Mouse (Mus musculus): ENCODE data around the gene Pax1. TPM values are rescaled to one million over a fixed set of nuclear protein-coding genes. Genes with fewer than 3 reads are reported as not detected.

Gene Pax1
- total and polyA plus RNA-seq, 2 experiments from 2014 or later = not detected

DNA sequence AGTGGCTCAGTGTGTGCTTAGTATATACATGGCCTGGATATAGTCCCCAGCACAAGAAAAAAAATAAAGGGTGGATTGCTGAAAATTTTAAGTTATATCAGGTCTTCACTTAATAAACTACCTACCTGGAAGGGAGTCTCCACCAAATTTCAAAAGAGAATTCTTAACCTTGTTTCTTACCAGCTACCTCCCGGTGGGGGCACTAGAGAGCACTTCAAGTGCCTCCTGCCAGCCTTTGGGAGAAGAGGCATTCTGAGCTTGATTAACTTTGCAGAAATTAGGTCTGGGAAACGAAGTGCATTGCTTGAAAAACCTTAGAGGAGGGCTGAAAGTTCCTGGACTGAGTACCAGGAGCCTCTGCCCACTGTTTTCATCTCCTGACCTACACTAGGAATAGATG, 19.5 kb upstream of the Pax1 start:
- Histone ChIP-seq H3K4me1 (ENCODE audit: control insufficient read depth, insufficient read depth) (no peaks in the 10 kb centered on the region), H3K4me2 (ENCODE audit: low read depth, low read length) (no peak overlapping the region), H3K9ac (replicated peaks; ENCODE audit: low read depth, low read length) (no peak overlapping the region), H3K36me3 (replicated peaks; ENCODE audit: control insufficient read depth, insufficient read depth, low read length) (no peaks in the 10 kb centered on the region), H3K4me3 (ENCODE audit: low read depth, low read length) (no peak overlapping the region), H3K9me3 (replicated peaks; ENCODE audit: control insufficient read depth, low read length) (no peaks in the 10 kb centered on the region), H3K27ac (ENCODE audit: low read depth) (no peak overlapping the region), H3K27me3 (ENCODE audit: control insufficient read depth, insufficient read depth, low read length) (no peaks in the 10 kb centered on the region)
- DNase-seq (ENCODE audit: low spot score) (no peak), ATAC-seq (ENCODE audit: insufficient read depth, low read depth) (no peak)
- WGBS = 18% methylated on average over 2 of the region's 2 CpGs
- TF ChIP-seq CTCF (IDR thresholded peaks at IDR 0.05; ENCODE audit: low read depth) (peak; percentile 29), EP300 (IDR thresholded peaks at IDR 0.05; ENCODE audit: low read depth) (no peak)

DNA sequence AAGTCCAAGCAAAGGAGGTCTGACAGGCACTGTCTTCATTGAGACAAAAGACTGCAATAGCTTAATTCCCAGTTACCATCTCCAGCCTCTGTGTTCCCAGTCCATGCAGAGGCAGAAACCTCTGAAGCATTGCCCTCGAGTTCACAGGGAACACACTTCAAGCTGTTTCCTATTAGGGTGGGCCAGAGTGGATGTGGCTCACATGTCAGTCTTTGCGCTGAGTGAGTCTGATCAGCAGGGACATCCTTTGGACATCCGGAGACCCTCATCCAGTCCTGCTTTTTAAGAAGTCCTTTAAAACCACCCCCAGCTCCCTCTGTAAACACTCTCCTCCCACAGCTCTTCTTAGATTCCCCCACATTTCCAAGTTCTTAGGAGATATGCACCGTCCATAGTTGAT, 2.0 kb upstream of the Pax1 start:
- DNase-seq (ENCODE audit: low spot score) (no peak), ATAC-seq (ENCODE audit: insufficient read depth, low read depth) (no peak)
- TF ChIP-seq CTCF (IDR thresholded peaks at IDR 0.05; ENCODE audit: low read depth) = no peak
- Histone ChIP-seq H3K9me3 (replicated peaks; ENCODE audit: control insufficient read depth, low read length) (no peaks in the 10 kb centered on the region), H3K27me3 (ENCODE audit: control insufficient read depth, insufficient read depth, low read length) (peaks cover 88% of the 10 kb centered on the region), H3K27ac (ENCODE audit: low read depth) (no peak overlapping the region), H3K36me3 (replicated peaks; ENCODE audit: control insufficient read depth, insufficient read depth, low read length) (no peaks in the 10 kb centered on the region), H3K9ac (replicated peaks; ENCODE audit: low read depth, low read length) (no peak overlapping the region), H3K4me2 (ENCODE audit: low read depth, low read length) (no peak overlapping the region), H3K4me1 (ENCODE audit: control insufficient read depth, insufficient read depth) (no peaks in the 10 kb centered on the region), H3K4me3 (ENCODE audit: low read depth, low read length) (no peak overlapping the region)
- WGBS = 4% methylated on average over 4 of the region's 4 CpGs

DNA sequence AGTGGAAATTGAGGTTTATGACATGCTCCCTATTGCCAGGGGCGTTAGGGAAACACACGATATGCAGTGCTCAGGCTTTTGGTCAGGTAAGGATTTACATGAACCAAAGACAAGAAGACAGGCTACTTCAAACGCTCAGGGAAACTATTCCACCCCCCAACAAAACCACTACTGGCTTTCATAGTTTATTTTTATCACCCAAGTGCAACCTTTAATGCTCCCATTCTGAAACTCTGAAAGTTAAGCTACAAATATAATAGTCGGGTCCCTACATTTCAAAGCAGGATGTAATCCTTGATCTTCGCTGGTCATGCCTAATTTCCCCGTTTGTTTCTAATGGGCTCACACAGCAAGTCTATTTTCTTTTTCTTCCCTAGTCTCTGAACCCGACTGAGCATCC, 1.3 kb upstream of the Pax1 start:
- DNase-seq (ENCODE audit: low spot score) (no peak), ATAC-seq (ENCODE audit: insufficient read depth, low read depth) (no peak)
- Histone ChIP-seq H3K4me1 (ENCODE audit: control insufficient read depth, insufficient read depth) (no peaks in the 10 kb centered on the region), H3K9me3 (replicated peaks; ENCODE audit: control insufficient read depth, low read length) (no peaks in the 10 kb centered on the region), H3K4me3 (ENCODE audit: low read depth, low read length) (no peak overlapping the region), H3K27me3 (ENCODE audit: control insufficient read depth, insufficient read depth, low read length) (peaks cover 95% of the 10 kb centered on the region), H3K27ac (ENCODE audit: low read depth) (no peak overlapping the region), H3K36me3 (replicated peaks; ENCODE audit: control insufficient read depth, insufficient read depth, low read length) (no peaks in the 10 kb centered on the region), H3K9ac (replicated peaks; ENCODE audit: low read depth, low read length) (no peak overlapping the region), H3K4me2 (ENCODE audit: low read depth, low read length) (no peak overlapping the region)
- WGBS = 2% methylated on average over 7 of the region's 7 CpGs
- no peak for TF ChIP-seq CTCF (IDR thresholded peaks at IDR 0.05; ENCODE audit: low read depth)
- TF ChIP-seq EP300 (IDR thresholded peaks at IDR 0.05; ENCODE audit: low read depth) = no peak

DNA sequence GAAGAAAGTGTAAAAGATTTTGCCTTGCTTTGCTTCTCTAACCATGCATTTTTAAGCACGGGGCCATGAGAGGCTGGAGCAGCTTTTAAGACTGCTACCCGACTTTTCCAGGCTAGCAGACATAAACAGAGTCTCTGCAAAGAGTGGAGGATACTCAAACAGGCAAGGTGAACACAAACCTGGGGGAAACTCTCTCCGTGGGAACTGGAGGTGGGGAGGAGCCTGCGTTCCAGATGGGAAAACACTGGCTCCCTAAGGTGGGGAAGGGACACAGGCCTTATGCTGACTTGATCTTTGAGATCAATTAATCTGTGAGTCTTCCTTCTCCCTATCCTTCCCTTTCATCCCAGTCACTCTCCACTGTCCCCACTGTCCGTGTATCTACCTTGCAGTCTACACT, 869 bp upstream of the Pax1 start:
- Histone ChIP-seq H3K9me3 (replicated peaks; ENCODE audit: control insufficient read depth, low read length) (no peaks in the 10 kb centered on the region), H3K27ac (ENCODE audit: low read depth) (no peak overlapping the region), H3K4me2 (ENCODE audit: low read depth, low read length) (no peak overlapping the region), H3K36me3 (replicated peaks; ENCODE audit: control insufficient read depth, insufficient read depth, low read length) (no peaks in the 10 kb centered on the region), H3K4me1 (ENCODE audit: control insufficient read depth, insufficient read depth) (no peaks in the 10 kb centered on the region), H3K27me3 (ENCODE audit: control insufficient read depth, insufficient read depth, low read length) (peaks cover 97% of the 10 kb centered on the region), H3K4me3 (ENCODE audit: low read depth, low read length) (no peak overlapping the region), H3K9ac (replicated peaks; ENCODE audit: low read depth, low read length) (no peak overlapping the region)
- no peak for TF ChIP-seq EP300 (IDR thresholded peaks at IDR 0.05; ENCODE audit: low read depth)
- TF ChIP-seq CTCF (IDR thresholded peaks at IDR 0.05; ENCODE audit: low read depth) = no peak
- DNase-seq (ENCODE audit: low spot score) (no peak), ATAC-seq (ENCODE audit: insufficient read depth, low read depth) (no peak)
- 7% methylated on average over 5 of the region's 5 CpGs for WGBS

DNA sequence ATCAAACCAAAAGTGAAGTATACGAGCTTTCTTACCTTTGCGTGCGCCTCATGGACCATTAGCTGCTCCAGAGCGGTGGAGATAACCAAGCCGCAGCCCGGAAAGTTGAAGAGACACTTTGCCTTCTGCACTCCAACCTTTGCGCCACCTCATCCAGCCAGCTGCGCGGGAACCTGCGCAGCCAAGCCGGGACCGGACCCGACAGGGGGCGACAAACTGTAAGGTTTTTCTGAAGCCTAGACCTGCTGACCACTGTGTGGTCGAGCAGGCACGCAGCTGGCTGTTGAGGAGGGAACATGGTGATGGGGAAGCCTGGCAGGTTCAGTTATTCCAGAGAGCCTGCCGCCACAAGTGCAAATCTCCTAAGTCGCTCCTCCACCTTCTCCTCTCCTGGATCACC, 591 bp downstream of the Pax1 start:
- ATAC-seq (ENCODE audit: insufficient read depth, low read depth) (peak; percentile 45; the same call in 1 of the 2 replicates), DNase-seq (ENCODE audit: low spot score) (no peak)
- under 1% methylated on average over 18 of the region's 18 CpGs for WGBS
- peak overlapping the region; percentile 6; the same call in 1 of the 2 replicates for H3K4me3 ChIP-seq (ENCODE audit: low read depth, low read length)
- no peak overlapping the region for H3K9ac ChIP-seq (replicated peaks; ENCODE audit: low read depth, low read length)
- H3K9me3 ChIP-seq (replicated peaks; ENCODE audit: control insufficient read depth, low read length) = no peaks in the 10 kb centered on the region
- H3K27me3 ChIP-seq (ENCODE audit: control insufficient read depth, insufficient read depth, low read length) = peaks cover 98% of the 10 kb centered on the region
- no peaks in the 10 kb centered on the region for H3K4me1 ChIP-seq (ENCODE audit: control insufficient read depth, insufficient read depth)
- no peak overlapping the region for H3K27ac ChIP-seq (ENCODE audit: low read depth)
- peak; percentile 39 for TF ChIP-seq CTCF (IDR thresholded peaks at IDR 0.05; ENCODE audit: low read depth)
- TF ChIP-seq EP300 (IDR thresholded peaks at IDR 0.05; ENCODE audit: low read depth) = no peak
- H3K4me2 ChIP-seq (ENCODE audit: low read depth, low read length) = no peak overlapping the region
- no peaks in the 10 kb centered on the region for H3K36me3 ChIP-seq (replicated peaks; ENCODE audit: control insufficient read depth, insufficient read depth, low read length)

DNA sequence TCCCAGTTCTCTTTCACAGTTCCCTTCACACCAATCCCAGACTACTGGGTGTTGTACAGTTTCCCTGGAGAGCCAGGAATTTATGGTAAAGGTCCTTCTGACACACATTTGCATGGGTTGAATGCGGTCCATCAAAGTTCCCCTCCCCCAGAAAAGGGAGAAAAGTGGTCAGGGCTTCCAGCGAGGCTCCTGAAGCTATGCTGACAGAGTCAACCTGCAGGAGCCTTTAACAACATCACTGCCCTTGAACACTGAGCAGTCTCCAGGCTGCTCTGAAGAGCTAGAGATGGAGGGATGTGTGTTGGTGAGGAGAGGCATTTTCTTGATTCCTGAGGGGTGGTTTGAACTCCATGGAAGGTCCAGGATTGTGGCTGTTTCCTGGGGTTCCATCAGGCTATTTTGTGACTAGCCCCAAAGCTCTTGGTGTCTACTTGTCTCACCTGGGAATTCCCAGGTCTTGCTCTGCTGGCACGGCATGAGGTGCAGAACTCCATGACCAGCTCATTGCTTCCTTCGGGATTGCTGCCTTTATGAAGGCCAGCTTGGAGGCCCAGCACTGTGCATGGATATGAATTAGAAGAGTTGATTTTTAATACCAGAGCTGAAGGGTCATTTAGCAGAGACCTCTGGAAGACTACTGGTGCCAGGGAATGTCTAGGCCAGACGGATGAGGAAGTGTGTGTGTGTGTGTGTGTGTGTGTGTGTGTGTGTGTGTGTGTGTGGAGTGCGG, 1.8 kb downstream of the Pax1 start:
- TF ChIP-seq EP300 (IDR thresholded peaks at IDR 0.05; ENCODE audit: low read depth) (no peak), CTCF (IDR thresholded peaks at IDR 0.05; ENCODE audit: low read depth) (no peak)
- Histone ChIP-seq H3K36me3 (replicated peaks; ENCODE audit: control insufficient read depth, insufficient read depth, low read length) (no peaks in the 10 kb centered on the region), H3K9ac (replicated peaks; ENCODE audit: low read depth, low read length) (no peak overlapping the region), H3K4me1 (ENCODE audit: control insufficient read depth, insufficient read depth) (no peaks in the 10 kb centered on the region), H3K4me3 (ENCODE audit: low read depth, low read length) (no peak overlapping the region), H3K27me3 (ENCODE audit: control insufficient read depth, insufficient read depth, low read length) (peaks cover 100% of the 10 kb centered on the region), H3K9me3 (replicated peaks; ENCODE audit: control insufficient read depth, low read length) (no peaks in the 10 kb centered on the region), H3K4me2 (ENCODE audit: low read depth, low read length) (no peak overlapping the region), H3K27ac (ENCODE audit: low read depth) (no peak overlapping the region)
- 10% methylated on average over 6 of the region's 6 CpGs for WGBS
- ATAC-seq (ENCODE audit: insufficient read depth, low read depth) (no peak), DNase-seq (ENCODE audit: low spot score) (no peak)
